Mouse (Mus musculus) olfactory bulb, adult 2 months (tissue): Measurements from ENCODE around the gene Dnase1l1.

Experiments used
- CTCF ChIP-seq: fragments of 200-500 bp; IDR thresholded peaks from 2 replicates; pipeline ENCODE4 v1.5.1; 2012; ENCODE audit warnings: low read depth, mild to moderate bottlenecking, low read length, moderate library complexity; ENCODE audit not compliant: insufficient read depth
- POLR2A ChIP-seq: fragments of 200-500 bp; IDR thresholded peaks from 2 replicates; pipeline ENCODE4 v1.6.1; 2012; ENCODE audit warnings: mild to moderate bottlenecking, low read depth, low read length, moderate library complexity; ENCODE audit not compliant: insufficient read depth

- no peak for TF ChIP-seq POLR2A
- no peak for TF ChIP-seq CTCF
Observed at GRCm38 (mm10) chrX:74233196-74233595, 48.9 kb downstream of the Dnase1l1 start.
